Mouse (Mus musculus) WW6 (cell line): ENCODE data around the gene Zfp968.
"Not testable (repeated sequence)": the region's sequence is repeated elsewhere in the genome, so short reads cannot be mapped to it uniquely, and the experiment has no call there.

Experiments
- DNase-seq: peaks from one replicate; pipeline ENCODE4 v3.0.0-alpha.2; 2013; ENCODE audit warnings: low read depth, low spot score

Gene Zfp968

GRCm38 (mm10) chr2:175372136-175372535 lies at the start of gene Zfp968:
Gene Zfp968, plus strand, starts transcription at chr2:175372436.
- DNase-seq: not testable (repeated sequence)

- DNase-seq: not testable (repeated sequence)
These were observed 34.1 kb upstream of the Zfp968 start, which contains the start of gene Gm4631 for GRCm38 (mm10) chr2:175338097-175338496. Gene Gm4631, minus strand, starts transcription at chr2:175338197.
